Mouse (Mus musculus): ENCODE measurements around the gene Hoxc9.

Hoxc9 gene

DNA sequence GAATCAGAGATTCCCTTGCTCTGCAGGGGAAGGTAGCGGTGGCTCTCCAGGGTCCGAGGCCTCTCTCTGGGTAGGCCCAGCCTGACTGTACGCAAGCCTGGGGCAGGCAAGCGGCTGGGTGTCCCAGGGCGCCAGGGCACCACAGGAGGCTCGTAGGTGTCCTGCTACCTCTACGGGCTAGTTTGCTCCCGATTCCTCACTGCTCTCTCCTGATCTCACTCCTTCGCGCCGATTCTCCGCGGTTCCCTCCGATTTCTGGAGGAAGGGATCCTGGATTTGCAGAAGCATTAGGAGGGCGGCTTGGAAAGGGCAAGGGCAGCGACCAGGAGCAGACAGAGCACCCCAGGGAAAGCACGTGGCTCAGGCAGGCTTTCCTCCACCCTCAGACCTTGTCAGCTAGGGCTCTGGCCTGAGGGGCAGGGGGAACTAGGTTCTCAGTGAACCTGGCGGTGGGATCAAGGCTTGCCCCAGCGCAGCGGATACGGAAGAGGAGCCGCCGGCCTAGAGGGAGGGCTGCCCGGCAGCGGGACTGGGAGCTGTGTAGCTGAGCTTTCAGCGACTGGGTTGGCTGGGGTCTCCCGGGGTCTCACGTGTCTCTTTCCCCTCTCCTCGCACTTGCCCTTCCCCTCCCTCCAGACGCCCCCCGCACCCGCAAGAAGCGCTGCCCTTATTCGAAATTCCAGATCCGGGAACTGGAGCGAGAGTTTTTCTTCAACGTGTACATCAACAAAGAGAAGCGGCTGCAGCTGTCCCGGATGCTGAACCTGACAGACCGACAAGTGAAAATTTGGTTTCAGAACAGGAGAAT is 20.2 kb upstream of the Hoxc9 start:
- peak; percentile 86 for DNase-seq (ENCODE audit: low read depth, low spot score)

DNA sequence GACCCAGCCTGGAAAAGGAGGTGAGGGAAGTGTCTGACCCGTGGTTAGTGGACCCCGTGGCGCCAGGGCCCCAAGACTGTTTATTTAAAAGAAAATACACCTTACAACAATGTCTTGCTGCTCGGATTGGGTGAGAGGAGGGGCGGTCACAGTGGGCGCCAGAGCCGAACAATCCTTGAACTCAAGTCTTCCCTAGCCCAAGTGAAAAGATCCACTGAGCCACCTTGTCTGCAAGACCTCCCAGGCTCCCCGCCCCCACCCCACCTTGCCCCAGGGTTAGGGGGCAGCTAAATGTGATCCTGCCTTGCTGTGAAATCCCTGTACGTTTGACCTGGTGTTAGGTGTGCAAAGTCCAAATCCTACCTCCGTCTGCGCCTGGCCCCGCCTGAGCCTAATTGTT is 19.3 kb upstream of the Hoxc9 start:
- DNase-seq (ENCODE audit: low read depth, low spot score) = peak; percentile 75

DNA sequence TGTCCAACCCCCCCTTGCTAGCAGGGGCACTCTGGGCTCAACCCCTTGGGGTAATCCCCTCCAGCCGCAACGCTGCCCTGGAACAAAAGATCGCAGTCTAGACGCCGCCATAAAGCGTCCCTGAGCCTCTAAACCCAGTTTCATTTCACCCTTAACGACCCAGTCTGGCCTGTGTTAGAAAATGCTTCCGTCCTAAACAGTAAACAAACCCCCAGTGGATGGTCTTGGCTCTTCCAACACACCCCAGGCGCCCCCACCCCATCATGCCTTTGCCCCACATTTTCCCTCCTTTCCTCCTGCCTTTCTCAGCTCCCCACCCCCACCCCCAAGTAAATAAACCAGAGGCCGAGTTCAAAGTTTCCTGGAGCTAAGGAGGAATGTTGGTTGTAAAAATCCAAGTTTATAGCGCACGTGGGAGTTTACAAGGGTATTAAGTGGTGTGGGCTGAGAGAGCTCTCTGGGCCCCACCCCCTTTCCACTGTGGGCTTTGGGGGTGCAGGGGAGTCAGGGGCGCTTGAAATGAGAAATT is 16.5 kb upstream of the Hoxc9 start:
- DNase-seq (ENCODE audit: low read depth, low spot score) = no peak

DNA sequence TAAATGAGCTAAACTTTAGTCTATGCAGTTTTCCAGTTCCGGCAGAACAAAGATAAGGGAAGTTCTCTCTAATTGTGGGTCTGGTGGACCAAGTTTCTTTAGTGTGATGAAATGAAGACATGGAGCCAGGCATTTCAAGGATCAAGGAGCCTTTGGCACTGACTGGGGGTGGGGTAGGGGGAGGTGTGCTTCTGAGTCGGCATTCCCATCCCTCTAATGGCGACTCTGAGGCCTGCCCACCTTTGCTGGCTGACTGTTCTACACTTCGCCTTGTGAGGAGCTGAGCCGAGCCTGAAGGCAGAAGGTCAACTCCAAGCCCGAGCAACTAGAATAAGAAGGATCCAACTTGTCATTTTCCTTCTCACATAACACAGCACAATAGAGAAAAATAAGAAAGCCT is 14.5 kb upstream of the Hoxc9 start:
- DNase-seq (ENCODE audit: low read depth, low spot score) = no peak

DNA sequence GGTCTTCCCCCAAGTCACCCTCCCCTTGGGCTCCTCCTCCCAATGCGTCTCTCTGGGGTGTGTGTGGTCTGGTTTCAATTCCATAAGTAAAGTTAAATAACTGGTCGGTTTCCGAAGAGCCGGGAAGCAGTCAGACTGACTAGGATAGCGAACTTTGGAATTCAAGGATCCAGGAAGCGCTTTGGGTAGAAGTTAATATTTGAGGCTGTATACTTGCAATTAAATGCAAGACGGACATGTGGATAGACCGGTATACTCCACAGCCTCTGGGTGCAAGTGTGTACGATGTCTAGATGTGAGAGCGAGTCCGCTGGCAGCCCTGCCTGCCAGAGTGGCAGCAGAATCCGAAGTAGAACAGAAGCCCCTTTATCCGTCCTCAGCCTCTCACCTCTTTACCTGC is 13.7 kb upstream of the Hoxc9 start:
- no peak for DNase-seq (ENCODE audit: low read depth, low spot score)

DNA sequence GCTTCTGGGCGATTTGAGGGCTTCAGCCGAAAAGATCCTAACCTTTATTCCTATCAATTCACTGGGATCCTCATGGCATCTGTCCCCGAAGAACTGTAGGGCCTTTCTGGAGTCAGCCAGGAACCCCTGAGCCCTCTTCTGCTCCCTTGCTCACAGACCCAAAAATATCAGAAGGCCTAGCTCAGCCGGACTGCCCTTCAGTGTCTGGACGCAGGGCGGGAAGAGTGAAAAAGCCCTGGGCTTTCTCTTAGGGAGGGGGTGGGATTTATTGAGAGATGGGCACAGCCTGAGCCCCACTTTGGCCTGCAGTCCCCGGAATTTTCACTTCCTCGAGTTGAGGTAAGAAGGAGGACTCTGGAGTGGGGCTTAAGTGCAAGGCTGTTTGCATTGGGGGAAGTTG is 13.0 kb upstream of the Hoxc9 start:
- no peak for DNase-seq (ENCODE audit: low read depth, low spot score)

DNA sequence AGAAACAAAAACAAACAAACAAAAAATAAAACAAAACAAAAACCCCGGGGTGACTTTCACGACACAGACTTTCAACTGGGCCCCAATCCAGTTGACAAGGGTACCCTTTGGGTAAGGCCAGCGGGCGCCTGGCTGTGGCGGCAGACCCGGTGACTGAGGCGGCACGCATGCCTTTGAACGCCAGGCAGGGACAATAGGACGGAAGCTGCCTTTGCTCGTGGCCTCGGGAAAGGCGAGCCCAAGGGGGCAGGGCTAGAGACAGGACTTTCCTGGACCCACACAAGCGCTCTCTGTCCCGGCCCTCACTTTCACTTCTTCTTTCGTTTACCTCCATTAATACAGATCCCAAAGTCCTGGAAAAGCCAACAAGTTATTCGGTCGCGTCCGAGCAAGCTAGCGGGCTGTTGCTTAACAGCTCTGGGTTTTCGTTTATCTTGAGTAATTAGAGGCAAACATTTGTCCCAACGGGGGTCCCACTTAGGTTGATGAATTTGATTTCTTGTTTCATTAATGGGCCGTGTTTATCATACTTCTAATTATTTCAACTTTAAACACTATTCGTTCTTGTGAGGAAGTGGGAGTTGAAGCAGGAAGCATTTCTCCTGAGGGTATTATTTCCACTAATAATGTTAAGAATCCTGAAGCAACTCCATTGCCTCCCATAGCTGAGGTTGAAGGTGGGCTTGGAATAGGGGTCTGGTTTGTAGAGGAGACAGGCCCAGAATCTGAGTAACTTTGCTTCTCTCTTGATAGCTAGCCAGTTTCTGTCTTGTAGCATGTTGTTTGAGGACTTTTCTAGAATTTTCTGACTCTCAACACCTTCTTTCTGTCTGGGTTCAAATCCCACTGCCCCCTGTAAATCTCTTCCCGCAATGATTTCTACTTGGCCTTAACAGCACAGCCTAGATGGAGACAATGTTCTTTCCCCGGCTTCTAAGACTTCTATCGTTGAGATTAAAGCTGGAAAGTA is 12.3 kb upstream of the Hoxc9 start:
- DNase-seq (ENCODE audit: low read depth, low spot score) = no peak

DNA sequence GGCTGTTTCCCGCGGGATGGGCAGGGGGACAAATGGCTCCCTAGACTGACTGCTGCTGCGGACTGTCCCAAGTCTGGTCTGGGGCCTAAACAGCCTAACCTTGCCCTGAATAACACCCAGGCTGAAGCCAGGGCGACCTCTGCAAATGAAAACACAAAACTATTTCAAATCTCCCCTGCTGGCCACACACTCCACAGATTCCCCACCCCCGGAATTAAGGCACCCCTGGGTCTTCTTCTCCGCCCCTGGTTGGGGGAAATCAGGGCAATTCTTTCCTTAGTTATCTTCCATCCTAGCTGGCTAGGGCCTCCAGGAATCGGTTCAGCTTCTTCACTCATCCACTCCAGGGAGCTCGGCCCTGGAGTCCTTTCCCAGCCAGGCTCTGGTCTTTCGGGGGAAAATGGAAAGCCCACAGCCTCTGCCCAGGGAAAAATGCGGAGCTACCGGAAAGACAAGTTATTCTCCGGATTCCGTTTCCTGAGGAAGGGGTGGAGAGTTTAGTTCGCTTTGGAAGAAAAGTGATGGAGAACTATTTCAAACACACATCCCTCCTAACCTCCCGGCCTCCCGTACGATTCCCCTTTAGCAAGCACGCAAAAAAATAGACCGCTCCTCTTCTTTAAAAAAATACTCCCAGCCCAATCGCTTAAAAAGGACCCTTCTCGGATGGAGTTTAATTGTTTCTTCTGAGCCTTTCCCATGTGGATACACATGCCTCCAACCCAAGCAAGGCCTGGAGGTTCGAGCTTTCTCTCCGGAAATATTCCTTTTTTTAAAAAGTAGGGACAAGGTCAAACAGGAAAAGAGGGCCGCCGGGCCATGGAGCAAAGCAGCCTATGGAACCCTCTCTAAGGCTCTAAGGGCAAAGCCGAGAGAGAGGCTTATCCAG is 11.0 kb upstream of the Hoxc9 start:
- DNase-seq (ENCODE audit: low read depth, low spot score) = no peak

DNA sequence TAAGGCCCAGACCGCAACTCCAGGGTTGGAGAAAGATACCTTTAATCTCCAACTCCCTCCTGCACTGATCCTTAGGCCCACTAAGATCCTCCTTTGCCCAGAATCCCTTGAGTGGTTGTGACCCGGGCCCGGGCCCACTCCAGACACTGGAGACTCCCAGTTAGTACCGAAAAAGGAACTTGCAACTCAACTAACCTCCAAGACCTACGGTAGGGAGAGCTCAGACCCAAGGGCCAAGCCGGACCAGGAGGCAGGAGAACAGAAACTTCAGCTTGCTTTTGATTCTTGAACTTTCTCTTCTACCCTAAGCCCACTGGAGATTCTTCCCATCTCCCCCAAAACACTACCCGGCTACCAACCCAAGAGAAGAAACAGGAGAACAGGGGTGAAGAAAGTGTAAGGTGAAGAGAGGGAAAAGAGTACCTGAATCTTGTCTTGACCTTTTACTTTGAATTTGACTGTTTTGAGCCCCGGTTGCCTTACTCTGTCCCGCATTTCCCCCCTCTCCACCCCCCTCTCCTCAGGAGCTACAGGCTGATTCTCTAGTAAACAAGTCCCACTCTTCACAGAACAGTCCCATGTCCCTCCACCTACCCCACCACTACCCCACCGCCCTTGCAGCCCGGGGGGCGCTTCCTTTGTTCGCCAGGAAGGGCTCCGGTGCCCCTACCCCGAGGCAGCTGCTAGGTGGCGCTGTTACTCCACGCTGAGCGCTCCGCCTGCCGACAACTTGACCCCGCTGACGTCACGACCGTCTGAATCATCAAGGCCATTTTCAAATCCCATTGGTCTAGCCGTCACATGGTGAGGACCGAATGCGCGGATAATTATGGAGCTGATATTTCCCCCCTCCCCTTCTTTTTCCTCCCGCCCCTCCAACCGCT is 10.1 kb upstream of the Hoxc9 start:
- DNase-seq (ENCODE audit: low read depth, low spot score) = peak; percentile 96

DNA sequence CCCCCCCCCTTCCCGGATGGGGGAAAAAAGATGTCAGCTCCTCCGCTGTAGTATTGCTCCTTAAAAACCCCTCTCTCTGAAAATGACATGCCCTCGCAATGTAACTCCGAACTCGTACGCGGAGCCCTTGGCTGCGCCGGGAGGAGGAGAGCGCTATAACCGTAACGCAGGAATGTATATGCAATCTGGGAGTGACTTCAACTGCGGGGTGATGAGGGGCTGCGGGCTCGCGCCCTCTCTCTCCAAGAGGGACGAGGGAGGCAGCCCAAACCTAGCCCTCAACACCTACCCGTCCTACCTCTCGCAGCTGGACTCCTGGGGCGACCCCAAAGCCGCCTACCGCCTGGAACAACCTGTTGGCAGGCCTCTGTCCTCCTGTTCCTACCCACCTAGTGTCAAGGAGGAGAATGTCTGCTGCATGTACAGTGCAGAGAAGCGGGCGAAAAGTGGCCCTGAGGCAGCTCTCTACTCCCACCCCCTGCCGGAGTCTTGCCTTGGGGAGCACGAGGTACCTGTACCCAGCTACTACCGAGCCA is 9.4 kb upstream of the Hoxc9 start, which contains the start of gene Hoxc10:
Gene Hoxc10, plus strand, starts transcription at position 21 of the 536 bp plus-strand sequence.
- no peak for DNase-seq (ENCODE audit: low read depth, low spot score)

DNA sequence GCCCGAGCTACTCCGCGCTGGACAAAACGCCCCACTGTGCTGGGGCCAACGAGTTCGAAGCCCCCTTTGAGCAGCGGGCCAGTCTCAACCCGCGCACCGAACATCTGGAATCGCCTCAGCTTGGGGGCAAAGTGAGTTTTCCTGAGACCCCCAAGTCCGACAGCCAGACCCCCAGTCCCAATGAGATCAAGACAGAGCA is 9.0 kb upstream of the Hoxc9 start, which contains the start of gene Hoxc5:
Gene Hoxc5, plus strand, starts transcription at position 132 of the 199 bp plus-strand sequence.
- DNase-seq (ENCODE audit: low read depth, low spot score) = no peak

DNA sequence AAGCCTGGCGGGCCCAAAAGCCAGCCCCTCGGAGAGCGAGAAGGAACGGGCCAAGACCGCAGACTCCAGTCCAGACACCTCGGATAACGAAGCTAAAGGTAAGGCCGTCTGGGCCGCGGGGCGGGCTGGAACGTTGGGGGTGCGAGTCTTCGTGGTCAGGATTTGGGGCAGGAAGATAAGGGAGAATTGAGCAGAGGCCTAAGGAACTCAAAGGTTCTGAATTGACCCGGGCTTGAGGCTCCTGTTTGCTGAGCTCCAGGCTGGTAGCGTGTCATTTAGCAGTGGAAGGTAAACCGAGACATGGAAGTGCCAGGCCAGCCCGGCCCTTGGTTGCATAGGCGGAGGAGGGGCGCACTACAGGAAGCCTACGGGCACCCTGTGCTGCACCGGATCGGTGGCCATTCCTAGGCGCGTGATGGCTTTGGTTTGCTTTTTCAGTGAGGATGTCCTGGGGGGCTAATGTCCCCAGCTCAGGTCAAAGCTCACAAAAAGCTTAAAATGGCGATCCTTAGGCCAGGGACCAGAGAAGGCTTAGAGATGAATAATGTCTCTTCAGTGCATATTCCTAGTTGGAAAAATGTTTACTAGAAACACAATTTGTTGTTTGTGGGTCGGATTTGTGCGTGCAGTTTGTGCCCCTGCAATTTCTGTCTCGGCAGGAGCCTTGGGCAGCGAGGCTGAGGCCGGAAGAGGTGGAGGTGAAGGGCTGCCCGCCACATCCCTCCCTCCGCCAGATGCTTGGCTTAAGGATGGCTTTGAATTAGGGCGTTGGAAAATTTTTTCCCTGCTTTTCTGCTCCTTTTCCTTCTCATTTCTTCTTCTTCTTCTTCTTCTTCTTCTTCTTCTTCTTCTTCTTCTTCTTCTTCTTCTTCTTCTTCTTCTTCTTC is 8.5 kb upstream of the Hoxc9 start:
- no peak for DNase-seq (ENCODE audit: low read depth, low spot score)

DNA sequence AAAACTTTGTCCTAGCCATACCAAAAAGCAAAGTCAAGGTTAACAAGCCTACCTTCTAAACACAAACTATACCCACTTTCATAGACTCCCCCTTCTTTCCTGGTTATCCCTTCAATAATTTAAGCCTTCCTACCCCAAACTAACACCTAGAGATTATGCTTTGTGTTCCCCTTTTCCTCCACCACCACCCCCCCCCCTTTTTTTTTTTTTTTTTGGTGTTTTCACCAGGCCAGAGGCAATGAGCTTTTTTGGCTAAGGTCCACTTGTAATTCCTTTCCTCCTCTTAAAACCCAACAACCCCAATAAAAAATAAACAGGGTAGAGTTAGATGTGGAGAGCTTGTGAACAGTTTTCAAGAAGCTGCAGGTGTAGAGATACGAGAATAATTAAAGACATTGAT is 6.9 kb upstream of the Hoxc9 start:
- DNase-seq (ENCODE audit: low read depth, low spot score) = no peak

DNA sequence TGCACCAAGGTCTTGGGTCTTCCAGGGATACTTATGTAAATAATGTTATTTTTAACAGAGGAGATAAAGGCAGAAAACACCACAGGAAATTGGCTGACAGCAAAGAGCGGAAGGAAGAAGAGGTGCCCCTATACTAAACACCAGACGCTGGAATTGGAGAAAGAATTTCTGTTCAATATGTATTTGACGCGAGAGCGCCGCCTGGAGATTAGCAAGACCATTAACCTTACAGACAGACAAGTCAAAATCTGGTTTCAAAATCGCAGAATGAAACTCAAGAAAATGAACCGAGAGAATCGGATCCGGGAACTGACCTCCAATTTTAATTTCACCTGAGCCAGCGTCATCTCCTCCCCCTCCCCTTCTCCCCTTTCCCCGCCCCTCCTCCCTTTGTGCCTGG is 5.5 kb upstream of the Hoxc9 start:
- DNase-seq (ENCODE audit: low read depth, low spot score) = no peak

DNA sequence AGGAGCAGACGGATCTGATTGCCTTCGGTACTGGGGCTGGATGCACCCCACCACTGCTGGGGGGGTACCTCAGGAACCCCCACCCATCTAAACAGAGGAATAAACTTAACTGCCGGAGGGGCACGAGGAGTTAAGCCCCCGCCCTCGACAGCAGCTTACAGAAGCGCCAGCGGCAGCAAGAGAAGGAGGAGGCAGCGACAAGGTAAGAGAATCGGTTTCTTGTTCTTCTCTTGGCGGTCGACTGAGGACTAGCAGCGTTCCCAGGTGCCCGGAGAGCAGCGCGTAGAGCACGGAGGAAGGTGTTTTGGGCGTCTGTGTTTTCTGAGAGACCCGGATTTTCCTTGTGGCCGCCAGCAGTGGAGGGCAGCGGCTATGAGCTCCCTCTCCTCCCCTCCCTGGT is 4.0 kb upstream of the Hoxc9 start:
- DNase-seq (ENCODE audit: low read depth, low spot score) = no peak

DNA sequence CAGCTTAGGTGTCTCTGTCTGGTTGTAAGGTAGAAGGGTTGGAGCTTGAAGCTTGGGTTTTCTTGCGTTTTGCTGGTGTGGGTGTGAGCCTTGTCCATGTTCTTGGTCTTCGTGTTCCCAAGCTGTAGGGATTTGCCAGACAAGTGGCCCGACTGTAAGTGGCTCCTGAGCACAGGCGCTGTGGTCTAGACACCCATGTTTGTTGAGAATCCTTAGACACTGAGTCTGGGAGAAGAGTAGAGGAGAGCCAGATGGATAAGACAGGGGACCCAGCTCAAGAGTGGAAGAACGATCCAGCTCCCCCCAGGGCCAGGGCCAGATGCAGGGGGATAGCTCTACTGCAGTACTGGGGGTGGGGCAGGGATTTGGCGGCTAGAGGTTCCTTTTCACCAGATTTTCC is 3.5 kb upstream of the Hoxc9 start:
- no peak for DNase-seq (ENCODE audit: low read depth, low spot score)

DNA sequence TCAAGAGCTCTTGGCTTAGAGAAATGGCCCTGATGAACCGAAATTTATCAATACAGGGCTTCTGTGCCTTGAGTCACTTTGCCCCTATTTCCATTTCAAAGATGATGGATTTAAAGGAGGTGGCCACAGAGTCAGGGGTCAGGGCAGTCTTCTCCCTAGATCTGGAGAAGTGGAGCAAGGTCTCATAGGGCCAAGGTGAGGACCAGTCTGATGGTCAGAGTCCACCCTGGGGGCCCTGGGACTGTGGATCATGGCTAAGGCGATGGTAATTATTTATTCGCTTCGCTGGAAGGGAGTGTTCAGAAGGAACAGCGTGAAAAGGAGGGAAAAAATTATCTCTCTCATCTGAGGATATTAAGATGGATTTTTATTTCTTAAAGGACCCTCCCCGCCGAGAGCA is 1.2 kb upstream of the Hoxc9 start:
- no peak for DNase-seq (ENCODE audit: low read depth, low spot score)

DNA sequence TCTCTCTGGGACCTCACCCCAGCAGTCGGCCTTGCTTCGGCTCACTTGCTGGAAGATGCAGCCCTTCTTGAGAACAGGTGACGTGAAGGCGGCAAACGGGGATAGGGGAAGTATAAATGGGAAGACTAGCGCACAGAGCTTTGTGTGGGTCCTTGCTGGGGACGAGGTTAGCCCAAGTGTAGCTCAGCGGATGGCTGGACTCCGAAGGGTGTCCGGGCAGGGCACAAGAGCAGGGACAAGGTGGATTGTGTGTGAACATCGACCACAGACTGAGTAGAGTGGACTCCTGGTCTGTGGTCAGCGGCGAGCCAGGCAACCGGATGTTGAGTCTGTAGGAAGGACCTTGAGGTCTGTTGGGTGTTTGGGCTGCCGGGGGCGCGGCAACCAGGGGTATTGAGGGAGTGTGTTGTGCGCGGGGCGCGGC is 539 bp upstream of the Hoxc9 start:
- peak; percentile 75 for DNase-seq (ENCODE audit: low read depth, low spot score)

DNA sequence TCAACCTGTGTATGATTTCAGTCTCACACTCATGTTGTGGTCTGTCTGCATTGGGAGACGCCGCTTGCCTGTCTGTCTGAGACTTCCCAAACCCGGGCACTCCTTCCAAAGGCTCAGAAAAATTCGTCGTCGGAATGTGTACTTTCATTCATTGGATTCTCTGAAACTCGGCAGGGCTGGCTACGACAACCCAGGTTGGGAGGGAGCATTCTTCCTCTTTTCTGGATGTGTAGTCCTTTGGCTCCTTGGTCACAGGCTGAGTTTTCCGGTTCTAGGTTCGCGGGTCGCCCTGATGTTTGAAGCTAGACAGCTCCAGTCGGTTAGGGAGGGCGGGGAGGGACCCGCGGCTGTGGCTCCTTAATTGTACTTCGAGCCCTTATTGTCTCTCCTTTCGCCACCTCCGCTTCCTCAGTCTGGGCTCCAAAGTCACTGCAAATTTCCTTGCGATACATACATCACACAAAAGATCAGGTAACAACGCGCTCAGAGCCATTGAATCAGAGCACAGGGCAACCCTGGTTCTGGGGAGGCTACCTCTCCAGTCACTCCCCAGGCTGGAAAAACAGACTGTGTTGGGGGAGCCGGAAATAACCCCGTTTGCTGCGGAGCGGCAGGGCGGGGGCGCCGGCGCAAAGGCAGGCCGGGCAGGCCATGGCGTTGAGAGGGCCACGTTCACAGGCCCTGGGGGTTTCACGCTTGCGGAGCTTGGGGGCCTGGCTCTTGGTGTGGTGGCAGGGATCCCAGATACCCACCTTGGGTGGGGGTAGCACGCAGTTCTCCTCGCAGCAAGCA is 588 bp downstream of the Hoxc9 start:
- DNase-seq (ENCODE audit: low read depth, low spot score) = peak; percentile 79
